Mouse (Mus musculus) gastrocnemius, adult 18-20 months (tissue): ENCODE measurements around the gene Kidins220. TPM values are rescaled to one million over a fixed set of nuclear protein-coding genes. Genes with fewer than 3 reads are reported as not detected.
A peak's percentile ranks its signal among the peaks of the same experiment; 100 is the strongest.

ENCODE experiments used
- DNase-seq: peaks from one replicate; pipeline ENCODE4 v3.0.0; 2021; ENCODE audit warnings: low spot score
- total RNA-seq, 2 experiments: library from RNA; stranded (reverse); gene quantifications; 2 replicates each; pipeline ENCODE4 v1.2.3; 2021

Gene Kidins220
- total RNA-seq, 2 experiments from 2014 or later, result 54.0 to 57.9 TPM

- no peak for DNase-seq
Observed at GRCm38 (mm10) chr12:25024862-25025545, 50.3 kb downstream of the Kidins220 start.

GRCm38 (mm10) chr12:25026308-25026707 is 51.6 kb downstream of the Kidins220 start:
- DNase-seq, result no peak

GRCm38 (mm10) chr12:25027416-25027815 is 52.7 kb downstream of the Kidins220 start:
- DNase-seq, result peak; percentile 58

- no peak for DNase-seq
Observed at GRCm38 (mm10) chr12:25033662-25034337, 59.1 kb downstream of the Kidins220 start.

- DNase-seq, result no peak
Observed at GRCm38 (mm10) chr12:25034338-25034953, 59.7 kb downstream of the Kidins220 start.

- DNase-seq, result no peak
Observed at GRCm38 (mm10) chr12:25036024-25036423, 61.3 kb downstream of the Kidins220 start.

- no peak for DNase-seq
Observed at GRCm38 (mm10) chr12:25037222-25037621, 62.5 kb downstream of the Kidins220 start.

- no peak for DNase-seq
Observed at GRCm38 (mm10) chr12:25037681-25038472, 63.2 kb downstream of the Kidins220 start.

- no peak for DNase-seq
Observed at GRCm38 (mm10) chr12:25044056-25044455, 69.3 kb downstream of the Kidins220 start.

GRCm38 (mm10) chr12:25044579-25044978 is 69.9 kb downstream of the Kidins220 start:
- no peak for DNase-seq

- no peak for DNase-seq
Observed at GRCm38 (mm10) chr12:25049253-25049652, 74.5 kb downstream of the Kidins220 start.

- no peak for DNase-seq
Observed at GRCm38 (mm10) chr12:25054511-25054910, 79.8 kb downstream of the Kidins220 start.

- no peak for DNase-seq
Observed at GRCm38 (mm10) chr12:25054963-25055362, 80.2 kb downstream of the Kidins220 start.

- peak; percentile 9 for DNase-seq
Observed at GRCm38 (mm10) chr12:25059487-25060200, 84.9 kb downstream of the Kidins220 start.

GRCm38 (mm10) chr12:25060901-25061300 is 86.2 kb downstream of the Kidins220 start:
- DNase-seq, result no peak

GRCm38 (mm10) chr12:25062264-25062663 is 87.5 kb downstream of the Kidins220 start:
- DNase-seq, result no peak

GRCm38 (mm10) chr12:25073374-25073773 is 98.6 kb downstream of the Kidins220 start:
- DNase-seq, result no peak

- no peak for DNase-seq
Observed at GRCm38 (mm10) chr12:25074344-25074743, 99.6 kb downstream of the Kidins220 start.

- DNase-seq, result no peak
Observed at GRCm38 (mm10) chr12:25083260-25084178, 108.8 kb downstream of the Kidins220 start.

GRCm38 (mm10) chr12:25086966-25087365 is 112.2 kb downstream of the Kidins220 start:
- DNase-seq, result no peak
